Mouse (Mus musculus) hindbrain, postnatal 0 days (tissue): Measurements from ENCODE around the gene Pola1. TPM values are rescaled to one million over a fixed set of nuclear protein-coding genes. Genes with fewer than 3 reads are reported as not detected.

Experiments
- ATAC-seq: fragments of 200-750 bp; cut with Nextera tagmentation; 2 replicates; pipeline ENCODE4 v1.8.0; 2017; ENCODE audit warnings: mild to moderate bottlenecking, moderate TSS enrichment, moderate library complexity
- DNase-seq: peaks from one replicate; pipeline ENCODE4 v3.0.0-alpha.2; 2015; ENCODE audit warnings: low spot score
- H3K27ac ChIP-seq: fragments of 300-500 bp; sonication (generic); 2 replicates; pipeline ENCODE4 v1.5.1; 2014; ENCODE audit warnings: mild to moderate bottlenecking
- H3K27me3 ChIP-seq: fragments of 300-500 bp; sonication (generic); 2 replicates; pipeline ENCODE4 v1.6.1; 2014; ENCODE audit warnings: low read length, mixed read lengths; ENCODE audit not compliant: insufficient read depth
- H3K36me3 ChIP-seq: fragments of 300-500 bp; sonication (generic); 2 replicates; pipeline ENCODE4 v1.6.1; 2014; ENCODE audit warnings: low read length, mixed read lengths; ENCODE audit not compliant: insufficient read depth
- H3K4me1 ChIP-seq: fragments of 300-500 bp; sonication (generic); 2 replicates; pipeline ENCODE4 v1.6.1; 2014; ENCODE audit warnings: antibody characterized with exemption, low read length, mixed read lengths; ENCODE audit not compliant: insufficient read depth
- H3K4me2 ChIP-seq: fragments of 300-500 bp; sonication (generic); 2 replicates; pipeline ENCODE4 v1.6.1; 2014; ENCODE audit warnings: low read depth, mild to moderate bottlenecking, low read length, moderate library complexity, mixed read lengths
- H3K4me3 ChIP-seq: fragments of 300-500 bp; sonication (generic); 2 replicates; pipeline ENCODE4 v1.5.1; 2014; ENCODE audit warnings: low read length
- H3K9ac ChIP-seq: fragments of 300-500 bp; sonication (generic); replicated peaks from 2 replicates; pipeline ENCODE4 v1.6.1; 2014; ENCODE audit warnings: mild to moderate bottlenecking, low read length, moderate library complexity, mixed read lengths
- H3K9me3 ChIP-seq: fragments of 300-500 bp; sonication (generic); 2 replicates; pipeline ENCODE4 v1.6.1; 2016; ENCODE audit warnings: low read length, mixed read lengths
- CTCF ChIP-seq: IDR thresholded peaks from 2 replicates; pipeline ENCODE4 v1.5.1; 2016; ENCODE audit warnings: antibody characterized with exemption, control low read depth, low read depth
- WGBS: fragments of 180-500 bp; shearing (Covaris S2); extraction: QIAGEN DNeasy Blood & Tissue Kit; methylation state at CpG from one replicate; pipeline ENCODE4 v1.1.7; 2014; 5-methylcytosine and 5-hydroxymethylcytosine counted together
- polyA plus RNA-seq: library from polyadenylated mRNA; unstranded; fragments of >200 nt; fragmentation: Nextera tagmentation; extraction: Ambion mirVana; gene quantifications from 2 replicates; pipeline ENCODE4 v1.2.1, GENCODE M21; 2015
- total RNA-seq: library from RNA; depleted of rRNA; stranded (reverse); fragments of >200 nt; gene quantifications from 2 replicates; pipeline ENCODE4 v1.2.3, GENCODE M21; 2014; rRNA removed

Gene Pola1
- total and polyA plus RNA-seq, 2 experiments from 2014 or later = 2.6 to 5.4 TPM

DNA sequence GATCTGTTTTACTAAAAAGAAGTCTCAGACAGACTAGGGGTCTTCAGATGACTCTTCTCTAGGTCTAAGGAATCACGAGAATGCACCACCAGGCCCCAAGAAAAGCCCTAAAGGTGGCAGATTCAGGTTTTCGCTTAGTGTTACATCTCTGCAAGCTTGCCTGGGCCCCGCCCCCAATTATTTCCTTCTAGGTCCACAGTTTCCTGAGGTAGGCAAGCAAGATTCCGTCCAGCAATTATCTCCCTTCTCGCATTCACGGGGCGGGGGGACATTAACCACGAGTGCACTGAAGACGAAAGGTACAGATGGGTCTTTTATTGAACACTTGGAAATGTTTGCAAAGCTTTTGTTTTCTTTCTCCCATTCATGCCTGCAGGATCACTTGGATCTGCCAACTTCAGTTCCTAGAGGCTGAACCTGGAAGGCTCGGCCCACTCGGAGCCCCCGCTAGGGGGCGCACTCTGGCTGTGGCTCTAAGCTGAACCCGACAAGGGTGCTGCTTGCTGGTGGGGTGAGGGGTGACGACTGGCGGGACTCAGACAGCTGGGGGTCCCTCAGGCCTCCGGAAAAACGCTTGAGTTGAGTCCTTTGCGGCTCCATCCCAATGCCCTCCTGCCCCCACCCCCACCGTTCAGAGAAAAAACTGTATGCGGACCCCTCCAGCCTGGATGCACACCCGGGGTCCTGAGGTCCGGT lies 350.8 kb downstream of the Pola1 start:
- H3K27me3 ChIP-seq = peaks cover 30% of the 10 kb centered on the region; the same call in 1 of the 2 replicates
- peak; percentile 50 for DNase-seq
- H3K4me3 ChIP-seq = no peak overlapping the region
- no peaks in the 10 kb centered on the region for H3K9me3 ChIP-seq
- H3K4me2 ChIP-seq = no peak overlapping the region
- H3K27ac ChIP-seq = no peak overlapping the region
- no peaks in the 10 kb centered on the region for H3K36me3 ChIP-seq
- no peak overlapping the region for H3K9ac ChIP-seq
- peak; percentile 56; the same call in 1 of the 2 replicates for ATAC-seq
- TF ChIP-seq CTCF = peak; percentile 55
- 27% methylated on average over 23 of the region's 23 CpGs for WGBS
- no peaks in the 10 kb centered on the region for H3K4me1 ChIP-seq

DNA sequence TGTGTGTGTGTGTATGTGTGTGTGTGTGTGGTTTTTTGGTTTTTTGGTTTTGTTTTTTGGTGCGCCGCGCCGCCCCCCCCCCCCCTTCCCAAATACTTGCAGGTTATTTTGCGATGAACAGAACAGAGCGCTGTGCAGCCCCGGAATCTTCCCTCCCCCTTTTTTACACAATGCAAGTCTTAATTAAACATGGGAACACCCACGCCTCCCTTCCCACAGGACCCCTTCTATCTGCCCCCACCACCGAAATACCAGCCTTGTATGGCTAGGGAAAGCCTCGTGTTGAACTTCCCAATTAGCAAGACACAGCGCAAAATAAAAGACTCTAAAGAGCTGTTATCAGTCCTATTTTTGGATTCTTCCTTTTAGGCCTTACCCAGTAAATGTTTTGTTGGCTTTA lies 352.0 kb downstream of the Pola1 start:
- no peak overlapping the region for H3K9ac ChIP-seq
- H3K36me3 ChIP-seq = no peaks in the 10 kb centered on the region
- TF ChIP-seq CTCF = no peak
- H3K4me2 ChIP-seq = no peak overlapping the region
- peaks cover 28% of the 10 kb centered on the region; the same call in 1 of the 2 replicates for H3K27me3 ChIP-seq
- no peak for ATAC-seq
- no peaks in the 10 kb centered on the region for H3K4me1 ChIP-seq
- no peak for DNase-seq
- H3K27ac ChIP-seq = no peak overlapping the region
- H3K9me3 ChIP-seq = no peaks in the 10 kb centered on the region
- WGBS = 58% methylated on average over 11 of the region's 11 CpGs
- no peak overlapping the region for H3K4me3 ChIP-seq

DNA sequence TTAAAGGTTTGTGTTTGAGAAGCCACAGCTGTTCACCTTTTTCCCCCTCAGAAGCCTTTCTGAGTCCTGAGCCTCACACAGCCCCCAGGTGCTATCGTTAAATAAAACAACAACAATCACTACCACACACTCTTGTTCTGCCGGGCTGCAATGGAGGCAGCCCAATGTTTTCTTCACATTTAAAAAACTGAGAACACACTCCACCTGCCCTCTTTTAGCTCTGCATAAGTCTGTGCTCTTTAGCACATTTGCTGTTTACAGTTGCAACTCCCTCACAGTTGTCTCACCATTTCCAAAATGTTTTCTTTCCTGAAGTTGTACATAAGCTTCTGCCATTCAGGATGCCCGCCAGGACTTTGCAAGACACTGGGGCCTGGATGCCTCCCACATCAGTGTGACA lies 356.3 kb downstream of the Pola1 start:
- H3K27ac ChIP-seq = no peak overlapping the region
- TF ChIP-seq CTCF = no peak
- H3K36me3 ChIP-seq = no peaks in the 10 kb centered on the region
- ATAC-seq (no peak), DNase-seq (no peak)
- no peaks in the 10 kb centered on the region for H3K4me1 ChIP-seq
- H3K9me3 ChIP-seq = no peaks in the 10 kb centered on the region
- no peak overlapping the region for H3K4me3 ChIP-seq
- no peak overlapping the region for H3K9ac ChIP-seq
- peaks cover 10% of the 10 kb centered on the region; the same call in 1 of the 2 replicates for H3K27me3 ChIP-seq
- 55% methylated on average over 3 of the region's 3 CpGs for WGBS
- no peak overlapping the region for H3K4me2 ChIP-seq

Other genes with a start within 250 kb of the Pola1 start
- gene Pcyt1b, start 22.7 kb upstream of the Pola1 start, total RNA-seq = 15.3 and 17.3 TPM in 2 replicates
- gene Pcyt1b, start 22.7 kb upstream of the Pola1 start, polyA plus RNA-seq = 14.5 and 14.8 TPM in 2 replicates
- gene Pdk3, start 200.0 kb upstream of the Pola1 start, total RNA-seq = 18.6 and 22.4 TPM in 2 replicates
- gene Pdk3, start 200.0 kb upstream of the Pola1 start, polyA plus RNA-seq = 23.1 and 23.6 TPM in 2 replicates